Mouse (Mus musculus) adrenal gland, adult 10 weeks (tissue): Measurements from ENCODE around the gene Syt7. TPM values are rescaled to one million over a fixed set of nuclear protein-coding genes. Genes with fewer than 3 reads are reported as not detected.

ENCODE experiments used
- polyA plus RNA-seq: library from polyadenylated mRNA; stranded (reverse); fragments of 350-450 nt; fragmentation: Illumina TruSeq; extraction: RNeasy Lipid Tissue Mini Kit (QIAGEN cat#74804); gene quantifications from one replicate; pipeline ENCODE4 v1.2.3, GENCODE M21; 2014; ENCODE audit warnings: low read depth, low replicate concordance

Syt7 gene
- 7.2 TPM for polyA plus RNA-seq

GRCm38 (mm10) chr19:10388615-10389313, at the start of gene Syt7:
Gene Syt7 (plus strand): TSS chr19:10389090.

GRCm38 (mm10) chr19:10456752-10457483, 68.0 kb downstream of the Syt7 start, which contains the start of gene Lrrc10b:
Gene Lrrc10b (minus strand): TSS chr19:10457473.

GRCm38 (mm10) chr19:10482703-10483102, 93.8 kb downstream of the Syt7 start, which contains the start of gene Ppp1r32:
Gene Ppp1r32 (minus strand): TSS chr19:10482928.

Other genes with a start within 250 kb of the Syt7 start
- gene Fads1, start 206.2 kb upstream of the Syt7 start, polyA plus RNA-seq = 561 TPM
- 24.8 TPM for gene Tmem258, start 185.1 kb upstream of the Syt7 start, polyA plus RNA-seq
- 2.7 TPM for gene Fen1, start 184.9 kb upstream of the Syt7 start, polyA plus RNA-seq
- not detected for gene Myrf, start 148.3 kb upstream of the Syt7 start, polyA plus RNA-seq
- gene Dagla, start 84.2 kb upstream of the Syt7 start, polyA plus RNA-seq = 0.17 TPM
- 0.35 TPM for gene Lrrc10b, start 68.4 kb downstream of the Syt7 start, polyA plus RNA-seq
- not detected for gene Ppp1r32, start 93.8 kb downstream of the Syt7 start, polyA plus RNA-seq
- 61.8 TPM for gene Cpsf7, start 136.2 kb downstream of the Syt7 start, polyA plus RNA-seq
- gene Sdhaf2, start 137.1 kb downstream of the Syt7 start, polyA plus RNA-seq = 105 TPM
- gene Tmem216, start 167.1 kb downstream of the Syt7 start, polyA plus RNA-seq = 6.6 TPM
- gene Cyb561a3, start 188.1 kb downstream of the Syt7 start, polyA plus RNA-seq = 3.1 TPM
- gene Tmem138, start 188.3 kb downstream of the Syt7 start, polyA plus RNA-seq = 5.6 TPM
- 103 TPM for gene Ddb1, start 216.2 kb downstream of the Syt7 start, polyA plus RNA-seq
- 3.4 TPM for gene Tkfc, start 216.6 kb downstream of the Syt7 start, polyA plus RNA-seq
- not detected for gene Vwce, start 245.1 kb downstream of the Syt7 start, polyA plus RNA-seq